12 mouse cellular contexts compared by ENCODE assay signal in the genomic region with DNA sequence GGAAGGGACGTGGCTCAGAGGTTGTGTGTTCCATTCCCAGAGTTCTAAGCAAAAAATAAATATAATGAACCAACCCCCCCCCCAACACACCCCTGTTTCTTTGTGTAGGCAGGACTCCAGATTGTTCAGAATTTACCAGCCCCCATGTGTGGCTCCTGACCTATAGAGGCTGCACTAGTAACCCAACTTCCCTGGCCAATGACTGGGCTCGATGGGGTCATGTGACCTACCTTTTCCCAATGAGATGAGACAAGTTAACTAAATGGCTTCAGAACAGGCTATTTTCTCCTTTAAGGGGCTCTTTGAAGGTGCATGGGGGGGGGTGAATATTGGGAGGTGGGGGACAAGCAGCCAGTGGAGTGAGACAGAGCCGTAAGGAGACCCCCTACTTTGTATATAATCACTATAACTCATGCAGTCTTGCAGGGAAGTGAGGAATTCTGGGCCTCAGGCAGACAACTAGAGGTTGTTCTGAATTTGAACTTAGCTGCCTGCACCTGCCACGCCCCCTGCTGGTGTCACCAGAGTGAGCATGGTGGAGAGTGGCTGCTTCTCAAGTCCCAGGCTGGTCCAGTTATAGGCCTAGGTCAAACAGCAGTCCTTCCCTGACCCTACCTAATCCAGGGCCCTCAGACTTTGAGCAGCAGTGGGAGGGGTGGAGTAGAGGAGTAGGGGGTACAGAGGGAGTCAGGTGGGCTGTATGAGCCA. TPM values are rescaled to one million over a fixed set of nuclear protein-coding genes. Genes with fewer than 3 reads are reported as not detected.
A peak's percentile ranks its signal among the peaks of the same experiment; 100 is the strongest.
DNase-seq lines count a peak whose midpoint lies in the region; ATAC-seq and TF ChIP-seq lines count a peak whose summit lies in the region.
"Had no signal": no experiment of that assay in that cellular context is flagged by ENCODE, and none has a peak within 500 bp of the region (broad histone marks: within the 10 kb centered on the region; RNA-seq: fewer than 3 reads in every experiment).

No protein-coding gene starts in this region.

- no peak for ATAC-seq in intestine, postnatal 0 days
- ATAC-seq in intestine, embryonic 15.5 days, result no peak

- H3K4me3 ChIP-seq in intestine, postnatal 0 days (ENCODE audit: low read depth, low read length), result no peak overlapping the region
- no peak overlapping the region for H3K4me3 ChIP-seq in intestine, embryonic 15.5 days (replicated peaks)
- peak overlapping the region; percentile 31 for H3K4me3 ChIP-seq in embryonic facial prominence, embryonic 10.5 days
- H3K4me3 ChIP-seq: neural tube, embryonic 12.5 days had no signal

- TF ChIP-seq CTCF in intestine, postnatal 0 days (IDR thresholded peaks at IDR 0.05; ENCODE audit: low read depth), result peak; percentile 62

- H3K9ac ChIP-seq in intestine, postnatal 0 days (ENCODE audit: low read depth, low read length), result no peak overlapping the region
- H3K9ac ChIP-seq in intestine, embryonic 15.5 days, result no peak overlapping the region
- H3K9ac ChIP-seq: neural tube, embryonic 12.5 days had no signal

- no peak overlapping the region for H3K4me2 ChIP-seq in intestine, postnatal 0 days (replicated peaks; ENCODE audit: low read depth)
- no peak overlapping the region for H3K4me2 ChIP-seq in intestine, embryonic 15.5 days (replicated peaks)
- H3K4me2 ChIP-seq: neural tube, embryonic 12.5 days had no signal

- H3K9me3 ChIP-seq in intestine, postnatal 0 days (ENCODE audit: control insufficient read depth), result no peaks in the 10 kb centered on the region
- no peaks in the 10 kb centered on the region for H3K9me3 ChIP-seq in intestine, embryonic 15.5 days
- H3K9me3 ChIP-seq in embryonic facial prominence, embryonic 10.5 days, result no peaks in the 10 kb centered on the region
- H3K9me3 ChIP-seq: neural tube, embryonic 12.5 days had no signal

- H3K36me3 ChIP-seq in intestine, postnatal 0 days (ENCODE audit: control insufficient read depth, insufficient read depth), result no peaks in the 10 kb centered on the region
- H3K36me3 ChIP-seq in intestine, embryonic 15.5 days, result no peaks in the 10 kb centered on the region
- H3K36me3 ChIP-seq in embryonic facial prominence, embryonic 10.5 days (replicated peaks), result 0 out of 2 replicates have a peak, but pooled peaks cover 3% of the 10 kb centered on the region
- H3K36me3 ChIP-seq: neural tube, embryonic 12.5 days had no signal

- peak; percentile 44 for DNase-seq in thymus, postnatal 4 days
- DNase-seq in thymus, postnatal 25 days, result no peak
- peak; percentile 42 for DNase-seq in embryonic facial prominence, embryonic 10.5 days (ENCODE audit: low spot score)
- no peak for DNase-seq in urinary bladder, postnatal 36 days (ENCODE audit: low spot score in 2 of 2)
- DNase-seq in retina, postnatal 1 day, result no peak
- DNase-seq: spleen, adult 18-20 months had no signal

- no peak overlapping the region for H3K27ac ChIP-seq in intestine, postnatal 0 days (ENCODE audit: low read depth, low read length)
- H3K27ac ChIP-seq in intestine, embryonic 15.5 days, result no peak overlapping the region
- H3K27ac ChIP-seq in embryonic facial prominence, embryonic 10.5 days (replicated peaks), result no peak overlapping the region; the same call in 1 of the 2 replicates
- H3K27ac ChIP-seq: macrophage; neural tube, embryonic 12.5 days had no signal

- WGBS in intestine, postnatal 0 days, result 76% methylated on average over 4 of the region's 4 CpGs
- WGBS in intestine, embryonic 15.5 days, result 69% methylated on average over 4 of the region's 4 CpGs
- 69% methylated on average over 4 of the region's 4 CpGs for WGBS in embryonic facial prominence, embryonic 10.5 days

- no peaks in the 10 kb centered on the region for H3K27me3 ChIP-seq in intestine, postnatal 0 days (replicated peaks; ENCODE audit: control insufficient read depth, insufficient read depth, low read length)
- no peaks in the 10 kb centered on the region for H3K27me3 ChIP-seq in intestine, embryonic 15.5 days (replicated peaks)
- H3K27me3 ChIP-seq in embryonic facial prominence, embryonic 10.5 days (replicated peaks; ENCODE audit: low read depth, poor library complexity, severe bottlenecking), result peaks cover 6% of the 10 kb centered on the region; the same call in 1 of the 2 replicates
- H3K27me3 ChIP-seq: neural tube, embryonic 12.5 days had no signal

- H3K4me1 ChIP-seq in intestine, postnatal 0 days (replicated peaks; ENCODE audit: control insufficient read depth, insufficient read depth, low read length), result no peaks in the 10 kb centered on the region
- peaks cover 31% of the 10 kb centered on the region for H3K4me1 ChIP-seq in intestine, embryonic 15.5 days (replicated peaks)
- H3K4me1 ChIP-seq in embryonic facial prominence, embryonic 10.5 days, result peaks cover 38% of the 10 kb centered on the region

RNA-seq across cellular contexts. Expression of gene D630003M21Rik, which starts 17.1 kb away (rescaled TPM):
- 0.76 and 0.82 TPM in 2 replicates for polyA plus RNA-seq in intestine, postnatal 0 days (2015; fragmentation: Nextera tagmentation; extraction: Ambion mirVana)
- polyA plus RNA-seq in intestine, embryonic 15.5 days (2015; fragmentation: Nextera tagmentation; extraction: Ambion mirVana), result 2.5 and 2.6 TPM in 2 replicates
- 3.1 TPM in 2 replicates for polyA plus RNA-seq in embryonic facial prominence, embryonic 10.5 days (2016; fragmentation: Nextera tagmentation; extraction: Ambion mirVana)
- polyA plus RNA-seq: macrophage had no signal

RNA-seq across cellular contexts. Expression of gene Bpi, which starts 46.0 kb away (rescaled TPM):
- polyA plus RNA-seq in intestine, postnatal 0 days (2015; fragmentation: Nextera tagmentation; extraction: Ambion mirVana), result not detected in 2 replicates
- polyA plus RNA-seq in intestine, embryonic 15.5 days (2015; fragmentation: Nextera tagmentation; extraction: Ambion mirVana), result not detected in 2 replicates
- not detected in 2 replicates for polyA plus RNA-seq in embryonic facial prominence, embryonic 10.5 days (2016; fragmentation: Nextera tagmentation; extraction: Ambion mirVana)
- polyA plus RNA-seq: heart, embryonic 11.5 days; intestine, embryonic 14.5 days; macrophage; neural tube, embryonic 12.5 days had no signal

Comparison
In these comparisons a context has a peak if more than half of its experiments do, and no peak if none do; other contexts are left out.
1. DNase-seq: peak in thymus, postnatal 4 days (single experiment) and embryonic facial prominence, embryonic 10.5 days (single experiment); none in thymus, postnatal 25 days (single experiment), urinary bladder, postnatal 36 days (0 of 2) and retina, postnatal 1 day (single experiment).